Mouse (Mus musculus) kidney, adult 2 months (tissue): ENCODE data around the gene Bckdha. TPM values are rescaled to one million over a fixed set of nuclear protein-coding genes. Genes with fewer than 3 reads are reported as not detected.
A peak's percentile ranks its signal among the peaks of the same experiment; 100 is the strongest.

ENCODE experiments used
- DNase-seq: peaks from one replicate; pipeline ENCODE4 v3.0.0; 2021
- H3K27ac ChIP-seq: fragments of 200-500 bp; 2 replicates; pipeline ENCODE4 v1.5.1; 2012; ENCODE audit warnings: low read depth, low read length, control low read depth, inconsistent platforms; ENCODE audit not compliant: insufficient read depth
- H3K27me3 ChIP-seq: fragments of 200-500 bp; replicated peaks from 2 replicates; pipeline ENCODE4 v1.6.1; 2012; ENCODE audit warnings: mild to moderate bottlenecking, moderate library complexity, low read length, inconsistent platforms; ENCODE audit not compliant: control insufficient read depth, insufficient read depth
- H3K36me3 ChIP-seq: fragments of 200-500 bp; 2 replicates; pipeline ENCODE4 v1.6.1; 2012; ENCODE audit warnings: mild to moderate bottlenecking, moderate library complexity, low read length, inconsistent platforms; ENCODE audit not compliant: control insufficient read depth, insufficient read depth
- H3K4me1 ChIP-seq: fragments of 200-500 bp; 2 replicates; pipeline ENCODE4 v1.6.1; 2011; ENCODE audit warnings: low read length; ENCODE audit not compliant: control insufficient read depth, insufficient read depth
- H3K4me3 ChIP-seq: fragments of 200-500 bp; 2 replicates; pipeline ENCODE4 v1.5.1; 2011; ENCODE audit warnings: mild to moderate bottlenecking, low read depth, low read length, control low read depth; ENCODE audit not compliant: insufficient read depth
- CTCF ChIP-seq: fragments of 200-500 bp; conservative IDR thresholded peaks from 2 replicates; pipeline ENCODE4 v1.5.1; 2011; ENCODE audit warnings: low read depth, mild to moderate bottlenecking, control low read depth, low read length, moderate library complexity, mixed read lengths; ENCODE audit not compliant: insufficient read depth, insufficient read length
- POLR2A ChIP-seq: fragments of 200-500 bp; IDR thresholded peaks from one replicate; pipeline ENCODE4 v1.6.1; 2011; ENCODE audit warnings: low read depth, low read length, control low read depth
- WGBS: fragments of 180-500 bp; shearing (Covaris S2); methylation state at CpG from one replicate; pipeline ENCODE4 v1.1.7; 2018; 5-methylcytosine and 5-hydroxymethylcytosine counted together
- polyA plus RNA-seq: library from polyadenylated mRNA; depleted of rRNA; stranded (reverse); fragments of >200 nt; gene quantifications from 2 replicates; pipeline ENCODE4 v1.2.3, GENCODE M21; 2012; rRNA removed

The Bckdha gene
- 675 and 763 TPM in 2 replicates for polyA plus RNA-seq

GRCm38 (mm10) chr7:25658657-25659472, at the start of gene Bckdha, which contains the start of gene Exosc5:
Bckdha (minus strand) TSS chr7:25658981.
Exosc5 (plus strand) TSS chr7:25659164.
- H3K27ac ChIP-seq, result peak within 1 kb of the TSS; percentile 98
- H3K4me3 ChIP-seq, result peak within 1 kb of the TSS; percentile 90
- peak; percentile 100 for DNase-seq
- H3K36me3 ChIP-seq, result no peaks in the 10 kb centered on the region
- WGBS, result under 1% methylated on average over 50 of the region's 50 CpGs
- H3K27me3 ChIP-seq, result no peaks in the 10 kb centered on the region
- TF ChIP-seq POLR2A (peak; percentile 73), CTCF (no peak)
- H3K4me1 ChIP-seq, result peaks cover 21% of the 10 kb centered on the region; the same call in 1 of the 2 replicates

GRCm38 (mm10) chr7:25707581-25708292, 49.0 kb upstream of the Bckdha start:
- H3K4me1 ChIP-seq, result 0 out of 2 replicates have a peak, but pooled peaks cover 3% of the 10 kb centered on the region
- 43% methylated on average over 15 of the region's 15 CpGs for whole genome bisulfite sequencing
- H3K4me3 ChIP-seq, result no peak overlapping the region
- H3K27me3 ChIP-seq, result no peaks in the 10 kb centered on the region
- H3K36me3 ChIP-seq, result no peaks in the 10 kb centered on the region
- no peak for TF ChIP-seq CTCF
- no peak for TF ChIP-seq POLR2A
- peak; percentile 79 for DNase-seq
- H3K27ac ChIP-seq, result peak overlapping the region; percentile 66

GRCm38 (mm10) chr7:25706578-25707170, 47.9 kb upstream of the Bckdha start:
- Histone ChIP-seq H3K36me3 (no peaks in the 10 kb centered on the region), H3K4me1 (0 out of 2 replicates have a peak, but pooled peaks cover 3% of the 10 kb centered on the region), H3K4me3 (no peak overlapping the region), H3K27me3 (no peaks in the 10 kb centered on the region), H3K27ac (peak overlapping the region; percentile 66; the same call in 1 of the 2 replicates)
- TF ChIP-seq CTCF (no peak), POLR2A (no peak)
- DNase-seq, result no peak
- WGBS, result 61% methylated on average over 7 of the region's 7 CpGs

DNA sequence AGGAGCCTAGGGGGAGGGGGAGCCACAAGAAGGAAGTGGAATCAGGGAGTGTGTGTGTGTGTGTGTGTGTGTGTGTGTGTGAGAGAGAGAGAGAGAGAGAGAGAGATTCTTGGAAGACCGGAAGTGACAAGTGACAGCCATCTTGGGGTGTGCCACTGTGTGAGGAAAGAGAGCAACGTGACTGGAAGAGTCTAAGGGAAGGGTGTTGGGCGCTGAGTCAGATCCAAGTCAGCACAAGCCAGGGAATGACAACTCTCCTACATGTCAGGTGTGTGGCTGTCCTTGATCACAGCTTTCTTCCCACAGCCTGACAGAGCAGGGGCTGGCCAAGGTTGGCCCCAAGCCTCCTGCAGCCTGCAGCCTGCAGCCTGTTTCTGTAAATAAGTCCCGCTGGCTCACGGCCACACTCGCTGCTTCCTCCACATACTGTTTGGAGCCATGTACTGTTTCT, 47.0 kb upstream of the Bckdha start:
- H3K27me3 ChIP-seq, result no peaks in the 10 kb centered on the region
- no peaks in the 10 kb centered on the region for H3K36me3 ChIP-seq
- DNase-seq, result peak; percentile 69
- 0 out of 2 replicates have a peak, but pooled peaks cover 3% of the 10 kb centered on the region for H3K4me1 ChIP-seq
- no peak overlapping the region for H3K4me3 ChIP-seq
- TF ChIP-seq CTCF (no peak), POLR2A (no peak)
- H3K27ac ChIP-seq, result peak overlapping the region; percentile 33
- 48% methylated on average over 6 of the region's 6 CpGs for WGBS

- Histone ChIP-seq H3K27me3 (no peaks in the 10 kb centered on the region), H3K36me3 (no peaks in the 10 kb centered on the region), H3K27ac (no peak overlapping the region), H3K4me3 (no peak overlapping the region), H3K4me1 (0 out of 2 replicates have a peak, but pooled peaks cover 3% of the 10 kb centered on the region)
- 31% methylated on average over 35 of the region's 37 CpGs for WGBS
- no peak for DNase-seq
- TF ChIP-seq CTCF (no peak), POLR2A (no peak)
These were observed 46.1 kb upstream of the Bckdha start for GRCm38 (mm10) chr7:25704716-25705364.

- WGBS, result 37% methylated on average over 10 of the region's 10 CpGs
- Histone ChIP-seq H3K4me3 (no peak overlapping the region), H3K27ac (no peak overlapping the region), H3K4me1 (no peaks in the 10 kb centered on the region), H3K27me3 (no peaks in the 10 kb centered on the region), H3K36me3 (no peaks in the 10 kb centered on the region)
- no peak for TF ChIP-seq CTCF
- no peak for TF ChIP-seq POLR2A
- DNase-seq, result peak; percentile 52
These were observed 45.2 kb upstream of the Bckdha start for GRCm38 (mm10) chr7:25703793-25704494.
